Mouse (Mus musculus) heart, embryonic 10.5 days (tissue): ENCODE data around the gene Btbd35f6. TPM values are rescaled to one million over a fixed set of nuclear protein-coding genes. Genes with fewer than 3 reads are reported as not detected.
"Not testable (repeated sequence)": the region's sequence is repeated elsewhere in the genome, so short reads cannot be mapped to it uniquely, and the experiment has no call there.

Experiments used
- DNase-seq: peaks from one replicate; pipeline ENCODE4 v3.0.0-alpha.2; 2017; ENCODE audit warnings: low spot score
- H3K27ac ChIP-seq: fragments of 300-500 bp; sonication (generic); 2 replicates; pipeline ENCODE4 v1.5.1; 2016; ENCODE audit warnings: mild to moderate bottlenecking
- H3K27me3 ChIP-seq: fragments of 300-500 bp; sonication (generic); 2 replicates; pipeline ENCODE4 v1.6.1; 2016; ENCODE audit warnings: mild to moderate bottlenecking; ENCODE audit not compliant: poor library complexity, insufficient read depth, severe bottlenecking
- H3K36me3 ChIP-seq: fragments of 300-500 bp; sonication (generic); 2 replicates; pipeline ENCODE4 v1.6.1; 2016; ENCODE audit warnings: mild to moderate bottlenecking, moderate library complexity
- H3K4me1 ChIP-seq: fragments of 300-500 bp; sonication (generic); 2 replicates; pipeline ENCODE4 v1.6.1; 2016; ENCODE audit warnings: mild to moderate bottlenecking
- H3K4me3 ChIP-seq: fragments of 300-500 bp; sonication (generic); 2 replicates; pipeline ENCODE4 v1.5.1; 2016; ENCODE audit warnings: mild to moderate bottlenecking, moderate library complexity
- H3K9me3 ChIP-seq: fragments of 300-500 bp; sonication (generic); 2 replicates; pipeline ENCODE4 v1.6.1; 2016; ENCODE audit warnings: mild to moderate bottlenecking, moderate library complexity
- WGBS: fragments of 180-500 bp; shearing (Covaris S2); methylation state at CpG from one replicate; pipeline ENCODE4 v1.1.7; 2016; 5-methylcytosine and 5-hydroxymethylcytosine counted together
- polyA plus RNA-seq: library from polyadenylated mRNA; unstranded; fragments of >200 nt; fragmentation: Nextera tagmentation; extraction: Ambion mirVana; gene quantifications from 2 replicates; pipeline ENCODE4 v1.2.1, GENCODE M21; 2016

Gene Btbd35f6
- polyA plus RNA-seq = not detected in 2 replicates

GRCm38 (mm10) chrX:33956440-33956839 lies at the start of gene Btbd35f6:
Btbd35f6 (minus strand) TSS chrX:33956540.
- H3K4me3 ChIP-seq, H3K27ac ChIP-seq, H3K36me3 ChIP-seq, DNase-seq, H3K4me1 ChIP-seq, H3K27me3 ChIP-seq, H3K9me3 ChIP-seq: not testable (repeated sequence)
- 54% methylated on average over 2 of the region's 4 CpGs for WGBS

- not testable (repeated sequence) for H3K4me1 ChIP-seq, DNase-seq, H3K27ac ChIP-seq, H3K9me3 ChIP-seq, H3K27me3 ChIP-seq, H3K4me3 ChIP-seq, H3K36me3 ChIP-seq
These were observed 30.4 kb upstream of the Btbd35f6 start, which contains the start of gene Gm21870 for GRCm38 (mm10) chrX:33986716-33987115. Gm21870 (minus strand) TSS chrX:33986816.

DNA sequence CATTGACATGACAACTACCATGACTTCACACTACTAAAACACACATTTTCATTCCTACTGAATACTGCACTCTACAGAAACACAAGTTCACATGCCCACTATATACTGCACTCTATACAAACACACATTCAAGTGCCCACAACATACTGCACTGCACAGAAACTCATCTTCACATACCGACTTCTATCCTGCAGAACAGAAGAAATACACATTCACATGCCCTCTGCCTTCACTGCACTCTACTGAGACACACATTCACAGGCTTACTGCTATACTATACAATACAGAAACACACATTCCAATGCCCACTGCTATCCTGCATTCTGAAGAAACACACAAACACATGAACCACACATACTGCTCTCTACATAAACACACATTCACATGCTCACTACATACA lies 26.1 kb downstream of the Btbd35f6 start:
- not testable (repeated sequence) for H3K4me3 ChIP-seq, H3K36me3 ChIP-seq, H3K27me3 ChIP-seq, DNase-seq, H3K27ac ChIP-seq, H3K4me1 ChIP-seq
- peaks cover 26% of the 10 kb centered on the region for H3K9me3 ChIP-seq
- WGBS = no CpG with 5 or more reads among the region's 1 CpGs

- WGBS = 78% methylated on average over 4 of the region's 4 CpGs
These were observed 28.1 kb downstream of the Btbd35f6 start for GRCm38 (mm10) chrX:33928225-33928624.

DNA sequence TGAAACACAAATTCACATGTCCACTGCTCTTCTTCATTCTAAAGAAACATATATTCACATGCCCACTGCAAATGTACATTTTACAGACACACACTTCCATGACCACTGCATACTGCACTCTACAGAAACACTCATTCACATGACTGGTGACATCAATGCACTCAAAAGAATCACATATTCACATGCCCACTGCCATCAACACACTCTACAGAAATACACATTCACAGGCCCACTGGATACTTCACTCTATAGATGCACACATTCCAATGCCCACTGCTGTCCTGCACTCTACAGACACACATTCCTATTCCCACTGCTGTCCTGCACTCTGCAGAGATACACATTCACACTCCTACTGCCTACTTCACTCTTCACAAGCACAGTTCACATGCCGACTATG lies 30.0 kb downstream of the Btbd35f6 start:
- H3K4me1 ChIP-seq, DNase-seq, H3K27ac ChIP-seq, H3K4me3 ChIP-seq, H3K36me3 ChIP-seq, H3K27me3 ChIP-seq: not testable (repeated sequence)
- peaks cover 29% of the 10 kb centered on the region for H3K9me3 ChIP-seq
- no CpG with 5 or more reads among the region's 1 CpGs for WGBS

More at GRCm38 (mm10) chrX:33928225-33928624, 28.1 kb downstream of the Btbd35f6 start:
- not testable (repeated sequence) for H3K36me3 ChIP-seq, DNase-seq, H3K27me3 ChIP-seq, H3K4me3 ChIP-seq, H3K27ac ChIP-seq, H3K4me1 ChIP-seq
- peaks cover 26% of the 10 kb centered on the region for H3K9me3 ChIP-seq

- H3K9me3 ChIP-seq = peaks cover 26% of the 10 kb centered on the region
- WGBS = 80% methylated on average over 2 of the region's 2 CpGs
- H3K27me3 ChIP-seq, H3K4me1 ChIP-seq, H3K36me3 ChIP-seq, DNase-seq, H3K27ac ChIP-seq, H3K4me3 ChIP-seq: not testable (repeated sequence)
These were observed 30.9 kb downstream of the Btbd35f6 start for GRCm38 (mm10) chrX:33925420-33925819.

Other genes starting within 250 kb of the Btbd35f6 start
- gene Gm21870, start 30.3 kb upstream of the Btbd35f6 start, polyA plus RNA-seq = not detected in 2 replicates
- gene Btbd35f9, start 205.0 kb upstream of the Btbd35f6 start, polyA plus RNA-seq = not detected in 2 replicates